Mouse (Mus musculus) myocyte (in vitro differentiated cells): ENCODE data around the gene Il12b. TPM values are rescaled to one million over a fixed set of nuclear protein-coding genes. Genes with fewer than 3 reads are reported as not detected.
A peak's percentile ranks its signal among the peaks of the same experiment; 100 is the strongest.

Experiments used
- H3K27me3 ChIP-seq: one replicate; pipeline ENCODE4 v1.6.1; 2011; ENCODE audit not compliant: control insufficient read depth, insufficient read depth, insufficient read length
- H3K36me3 ChIP-seq: one replicate; pipeline ENCODE4 v1.6.1; 2011; ENCODE audit not compliant: control insufficient read depth, insufficient read depth
- H3K4me2 ChIP-seq: one replicate; pipeline ENCODE4 v1.6.1; 2011; ENCODE audit warnings: low read depth, control low read depth
- H3K4me3 ChIP-seq: one replicate; pipeline ENCODE4 v1.5.1; 2011; ENCODE audit warnings: mild to moderate bottlenecking, control low read depth, moderate library complexity
- H3K79me2 ChIP-seq: one replicate; pipeline ENCODE4 v1.6.1; 2011; ENCODE audit not compliant: control insufficient read depth, insufficient read depth
- H3ac ChIP-seq: one replicate; pipeline ENCODE4 v1.6.1; 2011; ENCODE audit not compliant: control insufficient read depth, insufficient read length
- CEBPB ChIP-seq: IDR thresholded peaks from 2 replicates; pipeline ENCODE4 v1.6.1; 2011; ENCODE audit warnings: mild to moderate bottlenecking, moderate library complexity; ENCODE audit not compliant: poor library complexity, insufficient read depth, severe bottlenecking
- E2F4 ChIP-seq: IDR thresholded peaks from one replicate; pipeline ENCODE4 v1.6.1; 2011; ENCODE audit warnings: mild to moderate bottlenecking, control low read depth, moderate library complexity; ENCODE audit not compliant: insufficient read depth
- MAX ChIP-seq: IDR thresholded peaks from one replicate; pipeline ENCODE4 v1.6.1; 2011; ENCODE audit warnings: low read depth, mild to moderate bottlenecking, control low read depth
- MYOD1 ChIP-seq, 3 experiments: IDR thresholded peaks; one replicate each; pipeline ENCODE4 v1.6.1; 2011; ENCODE audit warnings: control low read depth in 2 of 3, low read depth in 2 of 3, mild to moderate bottlenecking in 2 of 3, moderate library complexity in 1 of 3; ENCODE audit not compliant: insufficient read length in 2 of 3, control insufficient read depth in 1 of 3
- MYOG ChIP-seq, 3 experiments: IDR thresholded peaks; one replicate each; pipeline ENCODE4 v1.6.1; 2011; ENCODE audit warnings: control low read depth in 2 of 3, low read depth in 2 of 3, mild to moderate bottlenecking in 2 of 3; ENCODE audit not compliant: insufficient read length in 2 of 3, control insufficient read depth in 1 of 3, insufficient read depth in 1 of 3
- POLR2A ChIP-seq: IDR thresholded peaks from one replicate; pipeline ENCODE4 v1.6.1; 2011; ENCODE audit warnings: low read depth, mild to moderate bottlenecking, control low read depth, moderate library complexity; ENCODE audit not compliant: insufficient read length
- POLR2AphosphoS2 ChIP-seq: IDR thresholded peaks from one replicate; pipeline ENCODE4 v1.6.1; 2011; ENCODE audit warnings: low read depth, control low read depth; ENCODE audit not compliant: insufficient read length
- REST ChIP-seq: IDR thresholded peaks from one replicate; pipeline ENCODE4 v1.6.1; 2011; ENCODE audit warnings: mild to moderate bottlenecking, control low read depth, moderate library complexity; ENCODE audit not compliant: insufficient read depth, insufficient read length
- SRF ChIP-seq: IDR thresholded peaks from one replicate; pipeline ENCODE4 v1.6.1; 2011; ENCODE audit warnings: low read depth; ENCODE audit not compliant: control insufficient read depth, insufficient read length
- TCF12 ChIP-seq: IDR thresholded peaks from one replicate; pipeline ENCODE4 v1.6.1; 2011; ENCODE audit warnings: mild to moderate bottlenecking, control low read depth; ENCODE audit not compliant: poor library complexity, insufficient read depth, severe bottlenecking
- TCF3 ChIP-seq: IDR thresholded peaks from one replicate; pipeline ENCODE4 v1.6.1; 2011; ENCODE audit warnings: low read depth, control low read depth; ENCODE audit not compliant: insufficient read length
- USF1 ChIP-seq: IDR thresholded peaks from one replicate; pipeline ENCODE4 v1.6.1; 2011; ENCODE audit warnings: low read depth, mild to moderate bottlenecking, control low read depth, moderate library complexity
- polyA plus RNA-seq: library from polyadenylated mRNA; unstranded; fragments of >200 nt; fragmentation: generic; extraction: Trizol; gene quantifications from one replicate; pipeline ENCODE4 v1.2.1, GENCODE M21; 2012; ENCODE audit warnings: missing spikeins

Gene Il12b
- not detected for polyA plus RNA-seq

DNA sequence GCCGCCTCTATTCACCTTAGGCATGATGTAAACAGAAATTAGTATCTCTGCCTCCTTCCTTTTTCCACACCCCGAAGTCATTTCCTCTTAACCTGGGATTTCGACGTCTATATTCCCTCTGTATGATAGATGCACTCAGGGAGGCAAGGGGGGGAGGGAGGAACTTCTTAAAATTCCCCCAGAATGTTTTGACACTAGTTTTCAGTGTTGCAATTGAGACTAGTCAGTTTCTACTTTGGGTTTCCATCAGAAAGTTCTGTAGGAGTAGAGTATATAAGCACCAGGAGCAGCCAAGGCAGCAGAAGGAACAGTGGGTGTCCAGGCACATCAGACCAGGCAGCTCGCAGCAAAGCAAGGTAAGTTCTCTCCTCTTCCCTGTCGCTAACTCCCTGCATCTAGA is at the start of gene Il12b:
Gene Il12b, plus strand, starts transcription at position 301 of the 400 bp plus-strand sequence.
- Histone ChIP-seq H3K4me3 (no peak within 1 kb of the TSS), H3K4me2 (peak within 1 kb of the TSS; percentile 60), H3K36me3 (no peaks in the 10 kb centered on the region), H3K79me2 (no peaks in the 10 kb centered on the region), H3ac (no peak within 1 kb of the TSS), H3K27me3 (no peaks in the 10 kb centered on the region)
- TF ChIP-seq MAX: no peak
- no peak for TF ChIP-seq POLR2A
- no peak for TF ChIP-seq E2F4
- TF ChIP-seq SRF: no peak
- no peak for TF ChIP-seq TCF12
- TF ChIP-seq USF1: no peak
- no peak for TF ChIP-seq POLR2AphosphoS2
- TF ChIP-seq REST: no peak
- no peak for TF ChIP-seq CEBPB
- no peak for TF ChIP-seq TCF3
- TF ChIP-seq MYOD1 (IDR thresholded peaks at IDR 0.05; ENCODE audit: control insufficient read depth in 1 of 3, insufficient read length in 2 of 3, low read depth in 2 of 3): no peak
- no peak for TF ChIP-seq MYOG (IDR thresholded peaks at IDR 0.05; ENCODE audit: control insufficient read depth in 1 of 3, insufficient read depth in 1 of 3, insufficient read length in 2 of 3, low read depth in 2 of 3)

DNA sequence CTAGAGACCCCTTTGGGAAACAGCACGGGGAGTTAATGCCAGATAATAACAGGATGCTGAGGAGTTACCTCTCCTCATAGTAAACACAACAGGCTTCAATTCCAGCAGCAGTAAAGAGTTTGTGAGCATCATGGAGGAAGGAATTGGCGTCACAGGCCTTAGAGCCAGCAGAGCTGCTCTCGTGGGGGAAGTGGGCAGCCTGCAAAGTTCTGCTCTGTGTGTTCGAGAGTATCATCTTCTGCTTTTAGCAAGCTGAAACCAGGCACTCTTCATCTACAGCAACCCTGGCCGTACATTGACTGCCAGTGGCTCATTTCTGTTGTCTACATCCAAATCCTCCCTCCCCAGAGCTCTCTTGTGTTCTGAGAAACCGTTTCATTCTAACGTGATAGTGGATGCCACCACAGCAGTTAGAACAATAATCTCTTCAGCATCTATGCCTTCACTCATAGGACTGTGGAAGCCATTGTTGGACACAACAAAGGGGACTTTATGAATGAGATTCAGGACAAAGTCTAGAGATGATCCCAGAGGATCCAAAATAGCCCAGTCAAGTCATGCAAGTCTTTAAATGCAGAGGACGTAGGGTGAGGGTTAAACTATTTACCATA is 44.9 kb upstream of the Il12b start:
- peaks cover 8% of the 10 kb centered on the region for H3K27me3 ChIP-seq
- TF ChIP-seq USF1 (no peak), MAX (no peak), MYOG (IDR thresholded peaks at IDR 0.05; ENCODE audit: control insufficient read depth in 1 of 3, insufficient read depth in 1 of 3, insufficient read length in 2 of 3, low read depth in 2 of 3) (no peak), TCF12 (no peak), POLR2A (no peak), E2F4 (no peak), POLR2AphosphoS2 (no peak), SRF (no peak)

DNA sequence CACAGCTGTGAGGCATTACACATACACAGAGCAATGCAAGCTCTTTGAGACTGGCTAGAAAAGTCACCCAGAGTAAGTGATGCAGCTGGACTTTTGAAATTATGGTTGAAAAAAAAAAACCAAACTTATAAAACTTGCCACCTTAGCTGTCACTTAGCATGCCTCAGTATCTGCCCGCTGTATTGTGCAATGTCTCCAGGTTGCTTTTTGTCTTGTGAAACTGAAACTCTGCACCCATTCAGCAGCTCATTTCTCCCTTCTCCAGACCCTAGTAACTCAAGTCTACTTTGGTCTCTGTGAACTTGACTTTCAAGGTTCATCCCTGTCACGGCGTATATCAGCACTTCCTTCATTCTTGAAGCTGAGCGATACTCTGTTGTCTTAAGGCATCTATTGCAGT is 43.7 kb upstream of the Il12b start:
- H3K79me2 ChIP-seq: no peaks in the 10 kb centered on the region
- TF ChIP-seq POLR2AphosphoS2 (no peak), POLR2A (no peak)
- no peaks in the 10 kb centered on the region for H3K36me3 ChIP-seq
- H3K4me3 ChIP-seq: no peak overlapping the region
- no peak overlapping the region for H3K4me2 ChIP-seq
- H3K27me3 ChIP-seq: peaks cover 8% of the 10 kb centered on the region
- H3ac ChIP-seq: no peak overlapping the region

More for the DNA sequence above, 44.9 kb upstream of the Il12b start:
- Histone ChIP-seq H3K79me2 (no peaks in the 10 kb centered on the region), H3K4me2 (no peak overlapping the region), H3K36me3 (no peaks in the 10 kb centered on the region), H3K4me3 (no peak overlapping the region), H3ac (no peak overlapping the region)

DNA sequence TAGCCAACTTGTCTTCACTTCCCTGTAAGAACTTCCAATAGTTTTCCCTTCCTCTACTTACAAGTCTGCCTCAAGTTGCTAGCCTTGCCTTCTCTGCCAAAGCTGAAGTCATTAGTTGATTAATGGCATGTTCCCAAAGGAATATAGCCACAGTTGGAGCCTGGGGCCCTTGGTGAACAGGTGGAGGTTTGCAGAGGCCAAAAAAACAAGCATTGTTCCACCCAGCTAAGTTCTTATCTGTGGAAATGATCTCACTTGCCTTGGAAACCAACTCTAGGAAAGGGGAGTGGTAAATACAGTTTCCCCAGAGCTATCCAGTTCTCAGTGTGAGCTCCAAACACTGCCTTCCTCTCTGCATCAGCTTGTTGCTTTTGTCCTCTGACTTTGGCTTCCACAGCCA is 35.3 kb upstream of the Il12b start:
- H3K36me3 ChIP-seq: no peaks in the 10 kb centered on the region
- H3K4me3 ChIP-seq: no peak overlapping the region
- TF ChIP-seq POLR2AphosphoS2 (no peak), TCF3 (no peak), MAX (no peak), USF1 (no peak), E2F4 (no peak)
- H3ac ChIP-seq: no peak overlapping the region
- H3K27me3 ChIP-seq: no peaks in the 10 kb centered on the region
- H3K79me2 ChIP-seq: no peaks in the 10 kb centered on the region
- H3K4me2 ChIP-seq: peak overlapping the region; percentile 3

DNA sequence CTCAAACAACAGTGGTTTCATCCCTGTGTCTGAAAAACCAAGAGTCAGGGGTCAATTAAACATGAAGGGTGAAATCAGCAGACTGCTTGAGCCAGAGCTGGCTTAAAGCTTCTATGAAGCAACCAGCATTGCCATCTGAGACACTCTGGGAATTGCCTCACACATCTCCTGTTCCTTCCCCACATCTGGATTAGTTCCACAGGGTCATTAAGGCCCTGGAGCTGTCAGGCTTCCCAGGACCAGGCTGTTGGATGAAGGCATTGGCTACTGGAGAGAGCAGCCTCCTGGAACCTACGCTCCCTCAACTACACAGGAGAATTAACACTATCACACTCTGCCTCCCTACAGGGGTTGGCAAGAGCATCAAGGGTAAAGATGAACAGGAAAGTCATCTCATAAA is 32.2 kb upstream of the Il12b start:
- no peak overlapping the region for H3K4me3 ChIP-seq
- H3ac ChIP-seq: no peak overlapping the region
- H3K79me2 ChIP-seq: no peaks in the 10 kb centered on the region
- no peak overlapping the region for H3K4me2 ChIP-seq
- H3K36me3 ChIP-seq: no peaks in the 10 kb centered on the region
- no peak for TF ChIP-seq POLR2AphosphoS2
- TF ChIP-seq SRF: no peak
- TF ChIP-seq CEBPB: no peak
- no peak for TF ChIP-seq MYOG (IDR thresholded peaks at IDR 0.05; ENCODE audit: control insufficient read depth in 1 of 3, insufficient read depth in 1 of 3, insufficient read length in 2 of 3, low read depth in 2 of 3)
- TF ChIP-seq POLR2A: no peak
- no peak for TF ChIP-seq MYOD1 (IDR thresholded peaks at IDR 0.05; ENCODE audit: control insufficient read depth in 1 of 3, insufficient read length in 2 of 3, low read depth in 2 of 3)
- TF ChIP-seq TCF12: no peak
- no peak for TF ChIP-seq TCF3
- no peak for TF ChIP-seq REST
- no peak for TF ChIP-seq USF1
- no peak for TF ChIP-seq MAX
- TF ChIP-seq E2F4: no peak
- H3K27me3 ChIP-seq: no peaks in the 10 kb centered on the region
